ENCODE assay signal across 8 mouse cellular contexts in genomic region chr3:68572249-68573225, GRCm38 (mm10).
A peak's percentile ranks its signal among the peaks of the same experiment; 100 is the strongest.
DNase-seq lines count a peak whose midpoint lies in the region; ATAC-seq and TF ChIP-seq lines count a peak whose summit lies in the region.

No protein-coding gene starts in this region.

- H3K9ac ChIP-seq in forebrain, embryonic 13.5 days, result peak overlapping the region; percentile 70
- peak overlapping the region; percentile 77 for H3K9ac ChIP-seq in hindbrain, postnatal 0 days (replicated peaks; ENCODE audit: low read length)
- peak overlapping the region; percentile 86 for H3K9ac ChIP-seq in midbrain, embryonic 16.5 days (ENCODE audit: low read depth, low read length)

- peak; percentile 90 for DNase-seq in ZHBTc4 (ENCODE audit: low read depth, low spot score)
- DNase-seq in cerebellum, adult 11-12 months, result peak; percentile 95
- peak; percentile 90 for DNase-seq in hindbrain, postnatal 0 days (ENCODE audit: low spot score)
- peak; percentile 87 for DNase-seq in left cerebral cortex, postnatal 4 days
- DNase-seq in c-Kit-positive CD71-positive TER-119-positive erythroid progenitor cells, embryonic 14.5 days (ENCODE audit: low spot score), result no peak

- peaks cover 55% of the 10 kb centered on the region for H3K4me1 ChIP-seq in forebrain, embryonic 13.5 days
- peaks cover 21% of the 10 kb centered on the region for H3K4me1 ChIP-seq in hindbrain, postnatal 0 days (ENCODE audit: insufficient read depth, low read length)
- H3K4me1 ChIP-seq in midbrain, embryonic 16.5 days (ENCODE audit: control insufficient read depth, insufficient read depth, low read length), result peaks cover 34% of the 10 kb centered on the region

- H3K4me2 ChIP-seq in forebrain, embryonic 13.5 days, result peak overlapping the region; percentile 63
- peak overlapping the region; percentile 71 for H3K4me2 ChIP-seq in hindbrain, postnatal 0 days (ENCODE audit: low read depth, low read length)
- H3K4me2 ChIP-seq in midbrain, embryonic 16.5 days (ENCODE audit: low read length), result peak overlapping the region; percentile 60

- no peaks in the 10 kb centered on the region for H3K9me3 ChIP-seq in forebrain, embryonic 13.5 days (replicated peaks)
- no peaks in the 10 kb centered on the region for H3K9me3 ChIP-seq in hindbrain, postnatal 0 days (ENCODE audit: low read length)
- H3K9me3 ChIP-seq in midbrain, embryonic 16.5 days (replicated peaks; ENCODE audit: control insufficient read depth, low read length, poor library complexity, severe bottlenecking), result no peaks in the 10 kb centered on the region

- H3K36me3 ChIP-seq in forebrain, embryonic 13.5 days (ENCODE audit: poor library complexity, severe bottlenecking), result no peaks in the 10 kb centered on the region
- H3K36me3 ChIP-seq in hindbrain, postnatal 0 days (ENCODE audit: insufficient read depth, low read length), result no peaks in the 10 kb centered on the region
- H3K36me3 ChIP-seq in midbrain, embryonic 16.5 days (ENCODE audit: control insufficient read depth, insufficient read depth, low read length), result no peaks in the 10 kb centered on the region

- peak overlapping the region; percentile 48 for H3K4me3 ChIP-seq in forebrain, embryonic 13.5 days
- H3K4me3 ChIP-seq in hindbrain, postnatal 0 days (ENCODE audit: low read length), result peak overlapping the region; percentile 53
- peak overlapping the region; percentile 51 for H3K4me3 ChIP-seq in midbrain, embryonic 16.5 days (ENCODE audit: low read depth, low read length)

- TF ChIP-seq CTCF in hindbrain, postnatal 0 days (IDR thresholded peaks at IDR 0.05; ENCODE audit: low read depth), result no peak

- 2% methylated on average over 28 of the region's 28 CpGs for WGBS in forebrain, embryonic 13.5 days
- 6% methylated on average over 28 of the region's 28 CpGs for WGBS in hindbrain, postnatal 0 days
- WGBS in midbrain, embryonic 16.5 days, result 4% methylated on average over 28 of the region's 28 CpGs

- intact Hi-C loops in left cerebral cortex, postnatal 4 days (cut with DNase I), result no loop called here

- ATAC-seq in forebrain, embryonic 13.5 days, result peak; percentile 93
- peak; percentile 95 for ATAC-seq in hindbrain, postnatal 0 days
- peak; percentile 95 for ATAC-seq in midbrain, embryonic 16.5 days
- no peak for ATAC-seq in inflammation-experienced regulatory T-cells, adult 6 months

- H3K27ac ChIP-seq in forebrain, embryonic 13.5 days, result peak overlapping the region; percentile 98
- peak overlapping the region; percentile 97 for H3K27ac ChIP-seq in hindbrain, postnatal 0 days
- peak overlapping the region; percentile 95 for H3K27ac ChIP-seq in midbrain, embryonic 16.5 days (ENCODE audit: low read length)

- H3K27me3 ChIP-seq in forebrain, embryonic 13.5 days, result no peaks in the 10 kb centered on the region
- no peaks in the 10 kb centered on the region for H3K27me3 ChIP-seq in hindbrain, postnatal 0 days (ENCODE audit: insufficient read depth, low read length)
- no peaks in the 10 kb centered on the region for H3K27me3 ChIP-seq in midbrain, embryonic 16.5 days (ENCODE audit: control insufficient read depth, insufficient read depth, low read depth, low read length)
